Mouse (Mus musculus) gastrocnemius, adult 2 months (tissue): ENCODE data around the gene Mfsd14a. TPM values are rescaled to one million over a fixed set of nuclear protein-coding genes. Genes with fewer than 3 reads are reported as not detected.
"Not testable (repeated sequence)": the region's sequence is repeated elsewhere in the genome, so short reads cannot be mapped to it uniquely, and the experiment has no call there.

Experiments
- DNase-seq: peaks from one replicate; pipeline ENCODE4 v3.0.0; 2022
- H3K27ac ChIP-seq: fragments of 200-600 bp; 2 replicates; pipeline ENCODE4 v1.8.1; 2022; ENCODE audit warnings: mild to moderate bottlenecking
- H3K4me3 ChIP-seq: fragments of 200-600 bp; 2 replicates; pipeline ENCODE4 v1.8.1; 2022; ENCODE audit warnings: mild to moderate bottlenecking, moderate library complexity
- CTCF ChIP-seq: fragments of 200-600 bp; IDR thresholded peaks from 2 replicates; pipeline ENCODE4 v1.8.1; 2022; ENCODE audit warnings: antibody characterized with exemption, mild to moderate bottlenecking, moderate library complexity
- intact Hi-C: fragments of 180-260 bp; cut with DNase I; formaldehyde crosslinking; loops from one replicate; pipeline ENCODE4 v1.15.1; 2025
- total RNA-seq, 2 experiments: library from RNA; stranded (reverse); gene quantifications; 2 replicates each; pipeline ENCODE4 v1.2.3; 2021

The Mfsd14a gene
- total RNA-seq, 2 experiments from 2014 or later: 11.7 to 12.8 TPM

- DNase-seq: peak; percentile 77
- intact Hi-C loops: no loop called here
- Histone ChIP-seq H3K27ac (peak overlapping the region; percentile 97), H3K4me3 (peak overlapping the region; percentile 91)
- TF ChIP-seq CTCF: no peak
These were observed 535 bp downstream of the Mfsd14a start for GRCm38 (mm10) chr3:116661870-116662414.

GRCm38 (mm10) chr3:116661288-116661869 is 1.1 kb downstream of the Mfsd14a start:
- intact Hi-C loops: no loop called here

GRCm38 (mm10) chr3:116659856-116660430 is 2.5 kb downstream of the Mfsd14a start:
- intact Hi-C loops: no loop called here
- H3K27ac ChIP-seq: no peak overlapping the region
- no peak for TF ChIP-seq CTCF

More at GRCm38 (mm10) chr3:116661288-116661869, 1.1 kb downstream of the Mfsd14a start:
- peak overlapping the region; percentile 97 for H3K27ac ChIP-seq
- DNase-seq: no peak
- H3K4me3 ChIP-seq: peak overlapping the region; percentile 91
- no peak for TF ChIP-seq CTCF

GRCm38 (mm10) chr3:116658928-116659565 is 3.4 kb downstream of the Mfsd14a start:
- TF ChIP-seq CTCF: no peak
- Histone ChIP-seq H3K4me3 (no peak overlapping the region), H3K27ac (peak overlapping the region; percentile 51)
- no peak for DNase-seq
- intact Hi-C loops: no loop called here

More at GRCm38 (mm10) chr3:116659856-116660430, 2.5 kb downstream of the Mfsd14a start:
- no peak for DNase-seq
- peak overlapping the region; percentile 6; the same call in 1 of the 2 replicates for H3K4me3 ChIP-seq

DNA sequence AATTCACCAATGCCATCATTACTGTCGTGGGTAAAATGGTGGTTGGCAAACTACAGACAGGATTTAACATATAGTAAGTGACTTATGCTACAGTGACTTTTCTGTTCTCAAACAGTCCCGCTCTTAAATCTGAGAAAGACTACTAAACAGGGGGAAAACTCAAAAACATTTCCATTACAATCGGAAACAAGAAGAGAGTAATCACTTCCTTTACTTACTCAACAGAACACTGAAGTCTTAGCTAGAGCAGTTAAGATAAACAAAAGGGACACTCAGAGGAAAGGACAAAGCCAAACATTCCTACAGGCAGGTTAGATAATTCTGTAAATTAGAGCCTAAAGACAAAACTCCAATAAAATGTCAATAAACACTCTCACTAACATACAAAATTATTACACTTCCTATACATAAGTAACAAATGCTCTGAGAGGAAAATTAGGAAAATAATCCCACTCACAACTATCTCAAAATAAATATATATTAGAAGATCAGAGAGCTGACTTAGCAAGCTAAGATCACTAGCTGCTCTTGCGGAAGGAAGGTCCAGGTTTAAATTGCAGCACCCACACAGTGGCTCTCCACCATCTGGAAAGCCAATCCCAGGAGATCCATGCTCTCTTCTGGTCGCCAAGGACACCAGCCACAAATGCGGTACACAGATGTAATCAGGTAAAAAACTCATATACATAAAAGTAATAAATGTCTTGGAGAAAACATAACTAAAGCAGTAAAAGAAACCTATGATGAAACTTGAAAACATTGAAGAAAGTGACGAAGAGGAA is 6.1 kb downstream of the Mfsd14a start:
- intact Hi-C loops: no loop called here
- Histone ChIP-seq H3K27ac (no peak overlapping the region), H3K4me3 (no peak overlapping the region)
- no peak for TF ChIP-seq CTCF
- no peak for DNase-seq

DNA sequence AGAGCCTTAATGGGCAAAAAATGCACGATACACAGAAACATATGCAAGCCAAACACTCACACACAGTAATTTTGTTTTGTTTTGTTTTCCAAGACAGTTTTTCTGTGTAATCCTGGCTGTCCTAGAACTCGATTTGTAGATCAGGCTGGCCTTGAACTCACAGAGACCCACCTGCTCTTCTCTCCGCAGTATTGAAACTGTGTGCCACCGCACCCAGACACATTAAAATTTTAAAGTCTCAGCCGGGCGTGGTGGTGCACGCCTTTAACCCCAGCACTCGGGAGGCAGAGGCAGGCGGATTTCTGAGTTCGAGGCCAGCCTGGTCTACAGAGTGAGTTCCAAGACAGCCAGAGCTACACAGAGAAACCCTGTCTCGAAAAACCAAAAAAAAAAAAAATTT is 8.4 kb downstream of the Mfsd14a start:
- DNase-seq, H3K27ac ChIP-seq, H3K4me3 ChIP-seq, intact Hi-C loops: not testable (repeated sequence)

GRCm38 (mm10) chr3:116653278-116653945 is 9.1 kb downstream of the Mfsd14a start:
- DNase-seq: no peak
- no peak for TF ChIP-seq CTCF
- no peak overlapping the region for H3K4me3 ChIP-seq
- intact Hi-C loops: no loop called here
- H3K27ac ChIP-seq: no peak overlapping the region

DNA sequence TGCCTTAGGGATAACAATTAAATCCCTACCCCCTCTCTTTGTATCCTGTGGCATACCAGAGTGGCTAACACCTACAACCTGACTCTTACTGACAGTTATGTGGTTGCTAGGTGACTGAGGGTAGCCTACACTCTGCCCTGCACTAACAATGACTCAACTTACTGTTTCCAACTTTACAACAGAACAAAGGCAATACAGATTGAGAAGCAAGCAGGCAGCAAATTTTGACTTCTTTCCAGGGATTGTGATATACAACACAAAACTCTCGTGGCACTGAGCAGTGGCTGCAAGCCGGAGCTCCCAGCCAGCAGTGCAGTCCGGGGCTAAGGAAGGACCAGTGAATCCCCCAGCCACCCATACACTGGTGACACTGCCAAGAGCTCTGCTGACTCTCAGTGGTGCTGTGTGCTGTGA is 10.4 kb downstream of the Mfsd14a start:
- intact Hi-C loops: no loop called here
- H3K27ac ChIP-seq: no peak overlapping the region
- H3K4me3 ChIP-seq: no peak overlapping the region
- TF ChIP-seq CTCF: no peak
- no peak for DNase-seq

DNA sequence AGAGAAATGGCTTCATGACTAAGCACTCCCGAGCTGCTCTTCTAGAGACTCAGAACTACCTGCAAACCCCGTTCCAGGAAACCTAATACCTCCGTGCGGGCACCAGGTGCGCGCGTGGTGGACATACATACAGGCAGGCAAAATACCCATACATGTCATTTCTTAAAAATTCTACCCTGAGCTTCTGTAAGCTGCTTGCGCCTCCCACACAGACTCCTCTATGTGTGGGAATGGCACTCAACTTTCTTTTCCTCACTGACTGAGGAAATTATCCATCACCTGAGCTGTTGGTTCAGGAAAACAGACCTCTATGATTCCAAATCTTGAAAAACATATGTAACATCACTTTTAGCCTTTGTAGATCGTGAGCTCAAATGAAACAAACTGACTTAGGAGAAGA is 11.8 kb downstream of the Mfsd14a start:
- H3K27ac ChIP-seq: no peak overlapping the region
- no peak for DNase-seq
- no peak overlapping the region for H3K4me3 ChIP-seq
- TF ChIP-seq CTCF: no peak
- intact Hi-C loops: no loop called here

GRCm38 (mm10) chr3:116648805-116649204 is 13.7 kb downstream of the Mfsd14a start:
- no peak for TF ChIP-seq CTCF

GRCm38 (mm10) chr3:116646387-116646786 is 16.1 kb downstream of the Mfsd14a start:
- H3K4me3 ChIP-seq: no peak overlapping the region
- intact Hi-C loops: no loop called here
- TF ChIP-seq CTCF: no peak
- no peak for DNase-seq
- H3K27ac ChIP-seq: no peak overlapping the region

More at GRCm38 (mm10) chr3:116648805-116649204, 13.7 kb downstream of the Mfsd14a start:
- H3K27ac ChIP-seq: no peak overlapping the region
- DNase-seq: no peak
- no peak overlapping the region for H3K4me3 ChIP-seq
- intact Hi-C loops: no loop called here

DNA sequence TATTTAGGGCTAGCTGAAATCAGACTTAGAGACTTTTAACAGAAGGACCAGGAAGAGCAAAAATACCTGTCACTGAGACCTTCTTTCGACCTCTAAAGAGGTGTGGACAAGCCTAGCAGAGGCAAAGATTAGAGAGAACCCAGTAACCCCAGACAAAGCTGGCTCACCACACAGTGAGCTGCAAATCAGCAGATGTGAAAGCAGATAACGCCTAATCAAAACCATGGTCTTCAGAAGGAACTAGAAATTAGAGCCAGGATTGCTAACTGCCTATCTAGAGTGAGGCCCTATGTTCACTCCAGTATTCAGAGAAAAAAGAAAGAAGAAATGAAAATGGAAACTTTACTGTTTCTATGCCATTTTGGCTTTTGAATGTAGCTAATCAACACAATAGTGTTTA is 20.1 kb downstream of the Mfsd14a start:
- 0 out of 2 replicates have a peak overlapping the region, but pooled peaks have one; percentile 24 for H3K27ac ChIP-seq
- no peak for DNase-seq
- no peak for TF ChIP-seq CTCF
- no peak overlapping the region for H3K4me3 ChIP-seq
- intact Hi-C loops: no loop called here
